Mouse (Mus musculus): Measurements from ENCODE around the gene Acox2.

DNA sequence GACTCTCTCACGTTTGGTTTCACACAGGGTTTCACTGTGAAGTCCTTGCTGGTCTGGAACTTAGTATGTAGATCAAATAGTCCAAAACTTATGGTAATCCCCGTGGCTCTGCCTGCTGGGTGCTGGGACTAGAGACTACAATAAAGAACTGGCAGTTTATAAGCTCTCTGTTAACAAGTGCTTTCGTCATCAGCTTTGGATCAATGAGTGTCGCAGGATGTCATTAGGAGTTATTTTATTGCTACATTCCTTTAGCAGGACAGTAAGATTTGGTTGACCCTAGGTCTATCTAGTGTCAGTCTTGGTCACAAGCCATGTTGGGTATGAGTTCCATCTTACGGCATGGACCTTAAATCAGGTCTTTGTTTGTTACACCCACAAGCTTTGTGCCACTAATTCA lies 1.1 kb upstream of the Acox2 start:
- TF ChIP-seq POLR2A (IDR thresholded peaks at IDR 0.05; ENCODE audit: control insufficient read depth, low read depth, low read length) (no peak), CTCF (IDR thresholded peaks at IDR 0.05; ENCODE audit: control insufficient read depth, insufficient read depth, insufficient replicate concordance, low read depth, low read length) (no peak)

All from testis, adult 2 months (tissue).